Mouse (Mus musculus): ENCODE data around the gene Ing3.

DNA sequence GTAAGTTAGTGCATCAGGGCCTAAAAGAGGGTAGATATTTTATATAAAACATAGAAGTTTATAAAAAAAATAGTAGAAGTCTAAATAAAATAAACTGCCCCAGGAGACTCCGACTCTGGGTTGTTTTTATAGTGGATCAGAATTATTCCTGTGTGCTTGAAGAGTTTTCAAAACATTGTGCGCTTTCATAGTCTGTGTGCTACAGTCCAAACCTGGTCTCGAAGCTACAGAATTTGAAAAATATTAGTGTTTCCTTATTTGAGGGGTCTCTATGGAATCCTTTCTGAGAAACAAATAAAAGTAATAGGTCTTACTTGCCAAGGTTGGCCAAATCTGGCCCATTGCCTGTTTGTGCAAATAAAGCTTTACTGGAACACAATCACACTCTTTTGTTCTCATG lies 71.9 kb downstream of the Ing3 start:
- TF ChIP-seq POLR2A (IDR thresholded peaks at IDR 0.05; ENCODE audit: borderline replicate concordance, insufficient read depth, low read length) (no peak), CTCF (IDR thresholded peaks at IDR 0.05; ENCODE audit: borderline replicate concordance, insufficient read depth, low read depth, low read length) (no peak)

Measured in cerebellum, adult 2 months (tissue).